Mouse (Mus musculus) spleen, adult 2 months (tissue): ENCODE measurements around the gene Kif1b.

Experiments used
- CTCF ChIP-seq: fragments of 200-500 bp; IDR thresholded peaks from 2 replicates; pipeline ENCODE4 v1.5.1; 2011; ENCODE audit warnings: mild to moderate bottlenecking, inconsistent platforms; ENCODE audit not compliant: insufficient read depth, insufficient read length, insufficient replicate concordance; ENCODE audit errors: extremely low read depth
- POLR2A ChIP-seq: fragments of 200-500 bp; IDR thresholded peaks from 2 replicates; pipeline ENCODE4 v1.6.1; 2011; ENCODE audit warnings: low read depth, low read length, inconsistent platforms

- TF ChIP-seq CTCF, result no peak
- no peak for TF ChIP-seq POLR2A
Observed at GRCm38 (mm10) chr4:149322286-149322685, 14.8 kb upstream of the Kif1b start.
